Mouse (Mus musculus) urinary bladder, adult 2 months (tissue): ENCODE measurements at regions not wholly inside any gene's neighbourhood (a gene's known extent, or its start where the extent isn't known, plus 50 kb on each side); places are given as distances from the start of the nearest gene placed in this dataset.
"Not testable (repeated sequence)": the region's sequence is repeated elsewhere in the genome, so short reads cannot be mapped to it uniquely, and the experiment has no call there.

Experiments
- DNase-seq: peaks from one replicate; pipeline ENCODE4 v3.0.0; 2022; ENCODE audit warnings: low spot score

DNA sequence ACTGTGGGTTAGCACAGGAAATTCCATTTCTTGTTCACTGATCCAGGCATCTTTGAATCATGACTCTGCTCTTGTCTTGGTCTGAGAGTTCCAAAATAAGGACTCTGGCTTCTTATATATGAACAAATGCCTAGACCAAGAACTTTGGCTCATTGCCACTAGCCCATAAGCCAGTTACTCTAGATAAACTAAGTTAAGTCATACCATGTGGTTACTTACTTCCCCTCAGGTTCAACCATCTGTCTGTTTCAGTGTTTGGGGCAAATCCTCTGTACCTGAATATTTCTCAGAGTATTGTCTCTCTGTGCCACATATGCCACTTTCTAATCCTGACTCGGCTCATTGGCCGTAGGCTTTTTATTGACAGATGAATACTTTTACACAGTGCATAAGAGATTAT is 454.7 kb upstream of the Tbl1xr1 start:
- DNase-seq: no peak

DNA sequence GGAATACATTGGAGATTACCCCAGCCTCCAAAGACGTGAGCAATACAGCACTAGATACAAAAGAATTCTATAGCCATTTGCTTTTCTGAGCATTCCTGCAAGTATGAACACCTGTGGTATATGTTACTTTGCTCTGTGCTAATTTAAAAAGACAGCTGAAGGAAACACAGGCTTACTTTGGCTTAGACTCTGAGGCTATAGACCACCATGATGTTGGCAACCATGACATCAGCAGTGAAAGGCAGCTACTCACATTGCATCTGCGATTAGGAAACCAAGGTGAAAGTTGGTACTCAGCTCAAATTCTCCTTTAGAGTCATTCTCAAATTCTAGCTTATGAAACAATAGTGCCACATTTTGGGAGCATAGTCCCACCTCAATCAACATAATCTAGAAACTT is 451.4 kb upstream of the Tbl1xr1 start:
- DNase-seq: no peak

DNA sequence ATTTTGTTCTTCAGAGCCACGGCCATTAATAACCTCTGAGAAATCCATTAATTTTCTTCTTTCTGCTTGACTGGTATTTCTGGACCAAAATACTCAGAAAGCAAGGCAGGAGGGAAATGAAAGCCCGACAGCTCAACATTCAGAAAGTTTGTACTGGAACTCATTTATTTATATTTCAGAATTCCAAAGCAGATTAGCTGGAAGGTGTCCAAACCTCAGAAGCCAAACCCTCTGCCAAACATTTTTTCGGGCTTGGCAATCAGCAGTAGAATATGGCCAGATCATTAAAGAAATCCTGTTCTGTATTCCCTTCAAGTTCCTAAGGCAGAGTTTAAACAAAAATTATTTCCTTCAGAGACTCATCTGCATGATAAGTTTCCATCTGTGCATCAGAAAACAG is 450.4 kb upstream of the Tbl1xr1 start:
- no peak for DNase-seq

GRCm38 (mm10) chr3:21627048-21627447 is 449.4 kb upstream of the Tbl1xr1 start:
- DNase-seq: not testable (repeated sequence)

GRCm38 (mm10) chr3:21633600-21634221 is 442.7 kb upstream of the Tbl1xr1 start:
- no peak for DNase-seq

DNA sequence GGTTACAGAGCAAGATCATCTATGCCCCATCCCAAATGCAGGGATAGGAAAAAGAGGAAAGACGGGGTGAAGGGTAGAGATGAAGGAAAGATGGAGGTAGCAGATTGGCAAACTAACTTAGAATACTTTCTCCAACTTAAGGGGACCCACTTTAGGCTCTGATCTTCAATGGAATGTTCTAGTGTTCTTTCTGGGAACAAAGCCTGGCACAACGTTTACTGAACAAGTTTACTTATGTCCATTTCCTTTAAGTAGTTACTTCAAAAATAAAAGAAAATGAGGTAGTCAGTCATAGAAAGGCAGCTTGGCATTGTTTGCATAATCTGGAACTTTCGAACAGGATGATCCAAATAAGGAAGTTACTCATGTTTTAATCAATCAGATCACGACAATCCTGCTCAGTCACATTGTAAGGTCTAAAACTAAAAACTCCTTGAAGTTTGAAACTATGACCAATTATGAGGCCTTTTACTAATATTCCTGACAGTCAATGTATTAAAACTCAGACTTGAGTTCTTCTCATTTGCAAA is 441.7 kb upstream of the Tbl1xr1 start:
- DNase-seq: no peak

GRCm38 (mm10) chr3:21638886-21639285 is 437.6 kb upstream of the Tbl1xr1 start:
- DNase-seq: no peak

DNA sequence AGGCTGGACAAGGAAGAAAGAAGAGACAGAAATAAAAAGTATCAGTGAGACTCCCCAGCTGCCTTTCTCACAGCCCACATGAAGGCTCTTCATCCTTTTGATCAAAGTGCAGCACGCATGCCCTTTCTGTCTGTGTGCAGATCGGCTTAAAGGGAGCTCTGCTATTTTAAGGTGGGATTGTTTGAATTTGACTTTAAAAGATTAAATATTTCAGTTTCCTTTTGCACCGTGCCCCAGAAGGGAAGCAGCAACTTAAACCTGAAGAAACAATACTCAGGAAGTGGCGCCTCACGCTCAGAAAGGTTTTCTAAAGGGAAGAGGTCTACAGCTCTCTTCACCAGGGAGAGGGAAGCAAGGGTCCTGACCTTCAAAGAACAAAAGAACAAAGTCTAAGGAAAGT is 436.9 kb upstream of the Tbl1xr1 start:
- no peak for DNase-seq

- no peak for DNase-seq
Observed at GRCm38 (mm10) chr3:21644086-21644485, 432.4 kb upstream of the Tbl1xr1 start.

DNA sequence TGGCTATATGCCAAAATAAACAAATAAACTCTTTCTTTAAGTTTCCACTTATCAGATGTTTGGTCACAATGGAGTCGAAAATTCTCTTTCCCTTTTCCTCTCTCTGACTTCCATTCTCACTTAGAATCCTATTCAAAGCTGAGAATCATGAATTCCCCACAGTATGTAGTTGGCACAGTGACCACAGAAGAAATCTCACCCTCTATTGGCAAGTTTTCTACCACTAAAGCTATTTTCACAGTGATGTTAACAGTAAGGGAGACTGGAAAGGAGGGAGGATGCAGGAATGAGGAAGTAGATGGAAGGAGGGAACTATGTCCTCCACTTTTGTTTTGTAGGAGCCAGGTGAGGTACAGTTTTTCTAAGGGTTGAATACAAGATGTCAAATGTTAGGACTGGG is 431.2 kb upstream of the Tbl1xr1 start:
- DNase-seq: no peak

DNA sequence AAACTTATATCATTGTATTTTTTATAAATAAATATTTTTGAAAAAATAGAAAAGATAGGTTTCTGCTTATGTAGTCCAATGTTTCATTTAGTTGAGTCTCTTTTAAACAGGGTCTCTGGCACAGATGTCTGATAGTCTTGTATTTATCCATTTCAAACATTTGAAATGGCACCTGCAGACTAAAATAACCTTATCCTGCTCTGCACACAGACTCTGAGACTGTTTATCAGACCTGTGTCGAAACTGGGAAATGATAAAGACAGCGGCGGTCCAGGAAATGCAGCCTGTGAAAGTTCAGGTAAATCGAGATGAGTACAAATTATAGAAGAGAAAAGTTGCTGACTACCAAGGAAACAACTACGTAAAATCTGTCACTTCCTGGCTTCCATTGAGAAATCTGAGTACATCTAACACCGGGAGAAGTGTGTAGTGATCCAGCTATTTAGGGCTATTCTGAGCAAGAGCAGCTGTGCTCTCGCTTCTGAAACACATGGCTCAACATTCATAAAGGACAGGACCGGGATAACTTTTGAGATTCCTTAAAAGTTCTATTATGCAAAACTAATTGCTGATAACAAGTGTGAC is 426.5 kb upstream of the Tbl1xr1 start:
- no peak for DNase-seq

DNA sequence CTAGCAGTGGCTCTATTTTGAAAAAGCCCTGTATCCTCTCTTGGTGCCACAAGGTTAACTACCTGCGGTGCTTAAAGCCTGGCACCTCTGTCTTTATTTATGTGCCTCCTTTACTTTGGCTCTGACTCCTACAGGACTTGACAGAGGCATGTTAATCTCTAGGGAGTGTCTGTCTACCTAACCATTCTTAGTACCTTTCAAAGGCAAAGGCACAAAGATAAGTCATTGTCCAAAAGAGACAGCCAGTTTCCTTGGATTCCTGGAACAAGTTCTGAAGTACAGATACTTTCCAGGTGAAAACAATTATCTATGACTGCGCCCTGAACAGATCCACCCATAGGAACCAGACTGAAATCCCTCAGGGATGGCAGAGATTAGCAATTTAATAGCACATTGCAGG is 421.2 kb upstream of the Tbl1xr1 start:
- DNase-seq: no peak

DNA sequence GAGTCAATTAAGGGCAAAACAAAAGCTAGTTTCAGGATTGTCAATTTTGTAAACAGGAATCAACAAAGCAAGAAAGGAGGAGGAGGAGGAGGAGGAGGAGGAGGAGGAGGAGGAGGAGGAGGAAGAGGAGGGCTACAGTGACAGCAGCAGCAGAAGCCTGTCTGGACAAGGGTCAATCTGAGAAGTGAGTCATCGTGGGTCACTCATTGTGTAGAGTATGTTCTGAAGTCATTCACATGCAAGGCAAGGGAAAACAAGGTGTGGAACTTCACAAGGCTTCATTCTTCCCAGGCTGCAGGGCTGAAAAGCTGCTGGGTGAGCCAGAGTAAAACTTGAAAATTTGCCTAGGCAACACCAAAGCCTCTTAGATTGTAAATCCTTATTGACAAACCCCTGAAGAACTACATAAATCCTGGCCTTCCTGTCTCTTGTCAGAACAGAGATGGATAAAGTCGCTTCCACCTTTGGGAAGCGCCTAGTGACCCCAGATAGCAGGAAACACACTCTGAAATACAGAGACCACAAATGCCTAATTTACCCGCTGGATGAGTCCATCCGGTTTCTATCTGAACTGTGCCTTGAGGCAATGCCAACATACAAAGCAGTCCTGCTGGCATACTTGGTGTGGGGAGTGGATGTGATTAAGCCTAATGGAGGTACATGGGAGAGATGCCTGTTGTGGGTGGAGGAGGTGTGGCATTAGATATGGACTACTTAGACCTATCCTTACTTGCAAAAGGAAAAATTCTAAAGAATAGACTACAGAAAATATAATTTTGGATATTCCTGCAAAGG is 408.9 kb upstream of the Tbl1xr1 start:
- DNase-seq: no peak

DNA sequence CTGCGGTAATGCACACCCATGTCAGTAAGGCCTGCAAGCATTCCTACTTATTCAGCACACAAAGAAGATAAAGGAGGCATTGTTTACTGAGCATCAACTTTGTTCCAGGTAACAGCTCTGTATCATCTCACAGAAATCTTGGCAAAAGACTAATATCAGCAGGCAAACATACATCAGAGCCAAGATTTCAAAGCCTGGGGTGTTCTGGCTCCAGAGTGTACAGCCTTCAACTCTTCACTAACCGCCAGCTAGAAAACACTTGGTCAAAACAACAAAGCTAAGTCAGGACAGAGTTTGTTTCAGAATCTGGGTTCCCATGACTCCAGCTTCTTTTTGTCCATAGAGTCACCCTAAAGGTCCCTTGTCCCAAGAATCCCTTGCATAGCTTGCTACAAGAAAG is 404.6 kb upstream of the Tbl1xr1 start:
- DNase-seq: no peak

- no peak for DNase-seq
Observed at GRCm38 (mm10) chr3:21672492-21672891, 404.0 kb upstream of the Tbl1xr1 start.

DNA sequence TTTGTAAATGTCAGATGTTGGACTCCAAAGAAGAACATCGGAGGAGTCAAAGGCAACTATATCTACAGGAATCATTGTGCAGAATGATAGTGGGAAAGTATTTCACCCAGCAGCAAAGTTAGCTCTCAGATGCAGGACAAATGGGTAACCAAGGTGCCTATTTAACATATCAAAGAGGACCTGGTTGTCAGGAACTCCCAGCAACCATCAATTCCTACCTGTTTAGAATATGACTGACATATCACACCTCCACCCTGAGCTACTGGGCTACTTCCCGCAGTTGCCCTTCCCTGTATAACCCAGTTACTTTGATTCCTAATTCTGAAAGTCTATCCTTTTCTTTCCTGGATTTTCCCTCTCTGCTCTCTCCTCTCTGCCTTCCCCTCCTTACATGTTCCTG is 403.0 kb upstream of the Tbl1xr1 start:
- DNase-seq: no peak

DNA sequence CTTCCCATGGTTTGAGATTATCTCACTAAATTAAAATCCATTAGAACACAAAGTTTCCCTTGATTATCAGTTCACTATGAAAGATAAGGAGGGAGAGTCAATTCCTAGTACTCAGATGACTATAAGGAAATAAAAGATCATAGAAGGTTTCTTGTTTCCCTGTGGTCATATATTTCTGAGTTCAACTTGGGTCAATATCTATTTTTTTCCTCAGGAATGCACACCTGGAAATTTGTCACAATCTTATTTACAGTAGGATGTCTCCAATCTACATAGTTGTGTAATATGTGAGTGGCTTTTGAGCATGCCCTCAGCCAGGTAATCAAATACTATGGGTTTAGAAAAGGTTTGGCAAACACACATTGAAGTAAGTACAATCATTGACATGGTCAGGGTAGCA is 398.2 kb upstream of the Tbl1xr1 start:
- no peak for DNase-seq

DNA sequence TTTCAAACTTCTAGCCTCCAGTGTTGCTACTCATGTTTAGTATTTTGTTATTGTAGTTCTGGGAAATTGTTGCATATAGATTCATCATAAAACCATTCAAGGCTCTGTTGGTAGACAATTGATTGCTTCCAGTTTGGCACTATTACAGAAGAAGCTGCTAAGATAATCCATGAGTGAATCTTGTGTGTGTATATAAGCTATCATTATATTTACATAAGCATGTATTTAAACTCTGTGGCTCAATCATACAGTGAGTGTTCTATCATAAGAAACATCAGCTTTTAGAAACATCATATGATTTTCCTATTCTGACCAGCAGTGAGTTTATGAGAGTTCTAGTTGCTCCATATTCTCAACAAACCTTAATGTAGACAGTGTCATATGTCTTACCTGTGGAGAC is 397.7 kb upstream of the Tbl1xr1 start:
- DNase-seq: no peak

DNA sequence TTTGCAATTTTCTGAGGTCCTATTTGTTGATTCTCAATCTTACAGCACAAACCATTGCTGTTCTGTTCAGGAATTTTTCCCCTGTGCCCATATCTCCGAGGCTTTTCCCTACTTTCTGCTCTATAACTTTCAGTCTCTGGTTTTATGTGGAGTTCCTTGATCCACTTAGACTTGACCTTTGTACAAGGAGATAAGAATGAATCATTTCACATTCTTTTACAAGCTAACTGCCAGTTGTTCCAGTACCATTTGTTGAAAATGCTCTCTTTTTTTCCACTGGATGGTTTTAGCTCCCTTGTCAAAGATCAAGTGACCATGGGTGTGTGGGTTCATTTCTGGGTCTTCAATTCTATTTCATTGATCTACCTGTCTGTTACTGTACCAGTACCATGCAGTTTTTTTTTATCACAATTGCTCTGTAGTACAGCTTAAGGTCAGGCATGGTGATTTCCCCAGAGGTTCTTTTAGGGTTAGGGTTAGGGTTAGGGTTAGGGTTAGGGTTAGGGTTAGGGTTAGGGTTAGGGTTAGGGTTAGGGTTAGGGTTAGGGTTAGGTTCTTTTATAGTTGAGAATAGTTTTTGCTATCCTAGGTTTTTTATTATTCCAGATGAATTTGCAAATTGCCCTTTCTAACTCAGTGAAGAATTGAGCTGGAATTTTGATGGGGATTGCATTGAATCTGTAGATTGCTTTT is 378.3 kb upstream of the Tbl1xr1 start:
- DNase-seq: not testable (repeated sequence)

DNA sequence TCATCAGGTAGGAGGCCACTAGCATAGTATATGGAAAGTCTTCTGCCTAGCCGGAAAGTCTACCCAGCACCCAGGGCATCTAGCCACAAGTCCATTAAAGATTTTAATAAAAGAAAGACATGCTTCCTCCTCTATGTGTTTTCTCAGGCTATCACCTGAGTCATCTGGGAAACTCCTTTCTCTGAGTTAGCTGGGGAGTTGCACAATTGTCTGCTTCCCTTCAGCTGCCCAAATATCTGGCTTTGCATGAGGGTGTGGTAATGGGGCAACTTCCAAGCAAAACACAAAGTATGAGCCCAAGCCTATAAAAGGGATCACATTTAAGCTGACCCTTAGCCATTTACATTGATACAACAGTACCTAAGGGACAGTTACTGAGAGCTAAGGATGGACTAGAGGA is 376.9 kb upstream of the Tbl1xr1 start:
- no peak for DNase-seq

- no peak for DNase-seq
Observed at GRCm38 (mm10) chr3:21700326-21700725, 376.1 kb upstream of the Tbl1xr1 start.

DNA sequence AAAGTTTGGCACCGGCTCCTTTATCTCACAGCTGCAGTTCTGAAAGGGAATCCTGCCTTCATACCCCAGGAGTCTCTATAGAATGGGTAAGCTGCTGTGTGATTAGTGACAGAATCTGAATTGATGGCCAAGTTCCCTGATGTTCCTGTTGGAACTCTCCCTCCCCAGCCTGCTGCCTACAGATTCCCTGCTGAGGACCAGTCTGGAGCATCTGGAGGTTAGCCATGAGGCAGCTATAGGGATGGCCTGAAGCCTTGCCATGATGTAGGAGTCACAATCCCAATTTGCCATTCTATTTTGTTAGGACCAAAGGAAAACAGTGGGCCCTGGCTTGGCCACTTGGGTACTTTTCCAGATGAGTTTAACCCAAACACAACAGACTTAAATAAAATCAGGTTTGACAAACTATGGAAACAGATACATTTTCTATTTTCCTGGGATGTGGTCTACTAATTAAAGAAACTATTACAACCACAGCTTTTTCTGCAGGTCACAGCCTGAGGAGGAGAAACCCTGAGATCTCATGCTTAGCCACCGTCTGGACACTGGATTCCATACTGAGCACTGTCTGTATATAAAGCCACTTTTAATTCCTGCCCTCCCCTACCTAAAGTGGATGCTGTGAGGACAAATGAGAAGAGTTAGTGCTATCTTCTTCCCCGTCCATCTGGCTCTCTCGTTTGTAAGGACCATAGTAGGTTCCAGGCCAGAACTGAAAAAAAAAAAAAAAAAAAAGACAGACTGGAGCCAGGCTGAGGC is 349.5 kb upstream of the Tbl1xr1 start:
- DNase-seq: no peak
